Mouse (Mus musculus) c-Kit-positive CD71-positive TER-119-negative erythroid progenitor cells, embryonic 14.5 days (primary cell): ENCODE data around the gene Gm20388.

Experiments used
- DNase-seq: peaks from one replicate; pipeline ENCODE4 v3.0.0-alpha.2; 2013; ENCODE audit warnings: low read depth

Gene Gm20388

GRCm38 (mm10) chr8:122720811-122721640, 2810.4 kb downstream of the Gm20388 start:
- no peak for DNase-seq

- no peak for DNase-seq
These were observed 2814.5 kb downstream of the Gm20388 start for GRCm38 (mm10) chr8:122725187-122725586.

- no peak for DNase-seq
These were observed 2816.1 kb downstream of the Gm20388 start for GRCm38 (mm10) chr8:122726789-122727188.

- no peak for DNase-seq
These were observed 2816.8 kb downstream of the Gm20388 start for GRCm38 (mm10) chr8:122727412-122727811.

GRCm38 (mm10) chr8:122728630-122729029, 2818.0 kb downstream of the Gm20388 start:
- DNase-seq, result no peak

DNA sequence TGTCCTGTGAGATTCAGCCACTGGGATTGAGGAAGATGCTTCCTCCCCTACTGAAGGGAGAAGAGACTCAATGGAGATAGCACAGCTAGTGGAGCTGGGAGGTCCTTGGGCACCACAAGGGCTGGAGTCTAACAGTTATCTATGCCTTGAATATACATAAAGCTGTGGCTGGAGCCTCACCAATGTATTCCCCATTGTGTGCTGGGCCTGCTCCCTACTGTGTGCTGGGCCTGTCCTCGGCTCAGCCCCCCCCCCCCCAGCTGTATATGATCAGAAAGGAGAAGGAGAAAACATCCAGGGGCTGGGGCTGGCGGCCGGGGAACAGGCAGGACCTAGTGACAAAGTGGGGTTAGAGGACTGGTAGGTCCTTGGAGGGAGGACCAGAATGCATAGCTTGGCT, 2824.5 kb downstream of the Gm20388 start:
- DNase-seq, result no peak

- DNase-seq, result peak; percentile 75
These were observed 2825.2 kb downstream of the Gm20388 start for GRCm38 (mm10) chr8:122735542-122736473.

- DNase-seq, result no peak
These were observed 2826.0 kb downstream of the Gm20388 start for GRCm38 (mm10) chr8:122736623-122737022.

DNA sequence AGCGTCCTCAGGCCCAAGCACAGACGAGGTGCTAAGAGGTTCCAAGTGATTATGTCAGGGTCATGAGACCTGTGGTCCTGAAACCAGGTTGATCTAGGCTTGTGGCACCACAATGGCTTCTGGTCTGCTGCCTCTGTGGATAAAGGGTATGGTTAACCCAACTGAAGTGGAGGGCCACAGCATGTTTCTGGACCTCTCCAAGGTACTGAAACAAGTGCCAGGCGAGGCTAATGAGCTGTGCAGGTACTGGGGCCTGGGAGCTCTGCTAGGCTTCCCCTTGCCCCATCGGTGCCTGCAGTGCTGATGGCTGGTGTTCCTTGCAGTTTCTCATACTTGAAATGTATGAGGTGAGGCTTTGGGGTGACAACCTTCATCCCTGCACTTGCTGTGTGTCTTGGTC, 2826.4 kb downstream of the Gm20388 start:
- no peak for DNase-seq

GRCm38 (mm10) chr8:122737886-122738285, 2827.2 kb downstream of the Gm20388 start:
- DNase-seq, result no peak

- no peak for DNase-seq
These were observed 2828.6 kb downstream of the Gm20388 start for GRCm38 (mm10) chr8:122739102-122739725.

DNA sequence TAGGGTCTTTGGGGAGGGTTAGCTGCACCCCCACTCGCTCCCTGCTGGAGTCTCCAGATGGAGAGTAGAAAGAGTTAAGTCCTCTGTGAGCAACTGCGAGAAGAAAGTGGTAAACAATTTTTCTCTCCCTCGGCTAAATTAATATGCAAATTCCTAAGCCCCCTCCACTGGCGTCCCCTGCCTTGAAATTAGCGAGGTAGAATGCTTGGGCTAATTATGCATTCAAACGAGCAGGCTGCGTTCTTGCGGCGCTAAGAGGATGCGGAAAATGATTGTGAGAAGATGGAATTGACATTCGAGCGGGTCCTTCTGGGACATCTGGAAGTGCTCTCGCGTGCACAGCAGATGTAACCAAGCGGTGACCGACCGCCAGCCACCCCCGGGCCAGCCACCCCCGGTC, 2831.8 kb downstream of the Gm20388 start:
- DNase-seq, result no peak

- no peak for DNase-seq
These were observed 2834.5 kb downstream of the Gm20388 start for GRCm38 (mm10) chr8:122745022-122745749.

- DNase-seq, result no peak
These were observed 2835.2 kb downstream of the Gm20388 start for GRCm38 (mm10) chr8:122745750-122746275.

GRCm38 (mm10) chr8:122746439-122746838, 2835.8 kb downstream of the Gm20388 start:
- DNase-seq, result no peak

DNA sequence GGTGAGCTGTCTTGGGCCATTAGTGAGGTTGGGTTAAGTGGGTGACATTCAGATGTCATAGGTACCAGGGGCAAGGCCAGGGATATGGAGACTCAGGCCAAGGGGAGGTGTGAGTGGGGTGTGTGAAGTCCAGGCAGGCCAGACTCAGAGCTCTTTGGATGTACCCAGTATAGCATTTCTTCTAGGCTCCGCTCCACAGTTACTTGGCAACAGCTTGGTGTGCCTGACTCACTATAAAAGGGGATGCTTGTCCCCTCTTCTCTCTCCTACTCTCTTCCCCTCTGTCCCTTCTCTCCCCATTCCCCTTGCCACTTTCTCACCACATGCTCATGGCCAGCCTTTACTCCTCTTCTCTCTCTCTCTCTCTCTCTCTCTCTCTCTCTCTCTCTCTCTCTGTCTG, 2837.2 kb downstream of the Gm20388 start:
- DNase-seq, result no peak

DNA sequence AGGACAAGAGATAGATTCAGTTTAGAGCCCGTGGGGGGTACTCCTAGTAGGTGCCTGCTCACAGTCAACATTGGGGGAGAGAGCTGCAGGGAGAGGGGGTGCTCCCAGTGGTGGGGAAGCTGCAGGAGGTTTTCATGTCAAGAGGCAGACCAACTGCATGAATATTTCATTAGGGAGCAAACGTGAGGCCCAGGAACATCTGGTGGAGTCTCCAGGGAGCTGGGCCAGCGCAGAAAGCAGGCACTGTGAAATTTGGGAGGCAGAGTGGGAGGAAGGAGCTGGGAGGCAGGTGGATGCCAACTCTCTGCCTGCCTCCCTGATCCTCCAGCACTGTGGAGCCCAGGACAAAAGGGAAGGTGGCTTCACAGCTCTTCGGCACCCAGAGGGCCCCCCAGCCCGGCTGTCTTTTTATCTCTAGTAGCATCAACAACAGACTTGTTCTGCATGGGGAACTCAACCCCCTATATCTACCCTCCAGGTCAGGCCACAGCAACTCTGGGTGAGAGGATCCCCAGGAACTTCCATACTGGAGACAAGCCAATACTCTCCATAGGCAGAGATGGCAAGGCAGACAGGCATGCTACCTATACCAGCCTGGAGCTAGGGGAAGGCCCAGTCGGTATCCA, 2838.8 kb downstream of the Gm20388 start:
- no peak for DNase-seq

- no peak for DNase-seq
These were observed 2840.7 kb downstream of the Gm20388 start for GRCm38 (mm10) chr8:122751342-122751741.

- no peak for DNase-seq
These were observed 2841.6 kb downstream of the Gm20388 start for GRCm38 (mm10) chr8:122752111-122752721.

GRCm38 (mm10) chr8:122758597-122758996, 2848.0 kb downstream of the Gm20388 start:
- no peak for DNase-seq

DNA sequence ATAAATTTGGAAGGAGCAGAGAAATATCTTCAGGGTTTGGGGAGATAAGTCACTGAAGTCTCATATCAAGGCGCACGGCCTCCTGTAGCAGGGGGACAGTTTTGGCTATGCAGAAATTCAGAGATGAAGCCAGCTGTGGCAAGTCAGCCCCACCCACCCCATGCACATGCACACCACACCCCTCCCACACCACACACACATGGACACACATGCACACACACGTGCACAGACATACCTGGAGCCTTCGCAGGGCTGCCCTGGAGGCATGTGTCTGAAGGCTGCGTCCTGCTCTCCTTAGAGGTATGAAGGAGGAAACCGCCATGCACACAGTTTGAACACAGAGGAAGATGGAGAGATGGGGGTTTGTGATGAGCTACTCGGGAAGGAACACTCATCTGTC, 2849.5 kb downstream of the Gm20388 start:
- DNase-seq, result no peak
